Mouse (Mus musculus) lung, postnatal 0 days (tissue): ENCODE data around the gene Cyp4a10. TPM values are rescaled to one million over a fixed set of nuclear protein-coding genes. Genes with fewer than 3 reads are reported as not detected.

Experiments
- ATAC-seq: fragments of 200-750 bp; cut with Nextera tagmentation; 2 replicates; pipeline ENCODE4 v1.8.0; 2017; ENCODE audit warnings: moderate library complexity
- DNase-seq: peaks from one replicate; pipeline ENCODE4 v3.0.0-alpha.2; 2016; ENCODE audit warnings: low spot score
- H3K27ac ChIP-seq: fragments of 300-500 bp; sonication (generic); 2 replicates; pipeline ENCODE4 v1.5.1; 2014; ENCODE audit warnings: antibody characterized with exemption, mild to moderate bottlenecking, low read length, mixed read lengths
- H3K27me3 ChIP-seq: fragments of 300-500 bp; sonication (generic); replicated peaks from 2 replicates; pipeline ENCODE4 v1.6.1; 2014; ENCODE audit warnings: low read length, mixed read lengths; ENCODE audit not compliant: insufficient read depth
- H3K36me3 ChIP-seq: fragments of 300-500 bp; sonication (generic); 2 replicates; pipeline ENCODE4 v1.6.1; 2014; ENCODE audit warnings: low read length, mixed read lengths; ENCODE audit not compliant: insufficient read depth
- H3K4me1 ChIP-seq: fragments of 300-500 bp; sonication (generic); 2 replicates; pipeline ENCODE4 v1.6.1; 2014; ENCODE audit warnings: antibody characterized with exemption, low read depth, low read length, mixed read lengths; ENCODE audit not compliant: insufficient read depth
- H3K4me2 ChIP-seq: fragments of 300-500 bp; sonication (generic); replicated peaks from 2 replicates; pipeline ENCODE4 v1.6.1; 2014; ENCODE audit warnings: low read depth, mild to moderate bottlenecking, low read length, moderate library complexity, mixed read lengths
- H3K4me3 ChIP-seq: fragments of 300-500 bp; sonication (generic); 2 replicates; pipeline ENCODE4 v1.5.1; 2014; ENCODE audit warnings: low read depth, low read length
- H3K9ac ChIP-seq: fragments of 300-500 bp; sonication (generic); replicated peaks from 2 replicates; pipeline ENCODE4 v1.6.1; 2014; ENCODE audit warnings: low read depth, mild to moderate bottlenecking
- H3K9me3 ChIP-seq: fragments of 300-500 bp; sonication (generic); 2 replicates; pipeline ENCODE4 v1.6.1; 2016; ENCODE audit warnings: low read length, mixed read lengths
- CTCF ChIP-seq: IDR thresholded peaks from 2 replicates; pipeline ENCODE4 v1.5.1; 2016; ENCODE audit warnings: antibody characterized with exemption, mild to moderate bottlenecking
- EP300 ChIP-seq: IDR thresholded peaks from 2 replicates; pipeline ENCODE4 v1.6.1; 2016; ENCODE audit warnings: antibody characterized with exemption, mild to moderate bottlenecking, control low read depth
- WGBS: fragments of 180-500 bp; shearing (Covaris S2); extraction: QIAGEN DNeasy Blood & Tissue Kit; methylation state at CpG from one replicate; pipeline ENCODE4 v1.1.7; 2014; 5-methylcytosine and 5-hydroxymethylcytosine counted together
- polyA plus RNA-seq: library from polyadenylated mRNA; unstranded; fragments of >200 nt; fragmentation: Nextera tagmentation; extraction: Ambion mirVana; gene quantifications from 2 replicates; pipeline ENCODE4 v1.2.1, GENCODE M21; 2015

Cyp4a10 gene
- polyA plus RNA-seq, 1 experiment from 2014 or later = 0.07 TPM

DNA sequence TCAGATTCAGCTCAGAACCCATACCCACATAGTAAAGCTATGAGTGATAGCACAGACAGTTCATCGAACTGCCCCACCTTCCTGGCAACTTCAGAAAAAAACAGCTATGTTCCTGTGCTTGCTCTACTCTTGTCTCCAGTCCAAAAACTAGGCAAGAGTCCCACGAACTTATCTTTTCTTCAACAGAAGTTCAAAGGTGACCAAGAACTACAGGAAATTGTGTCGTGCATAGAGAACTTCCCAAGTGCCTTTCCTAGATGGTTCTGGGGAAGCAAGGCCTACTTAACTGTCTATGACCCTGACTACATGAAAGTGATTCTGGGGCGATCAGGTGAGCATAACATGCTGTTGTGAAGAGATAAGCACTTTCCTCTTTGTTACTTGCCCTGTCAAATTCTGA, 1.4 kb downstream of the Cyp4a10 start:
- Histone ChIP-seq H3K27me3 (no peaks in the 10 kb centered on the region), H3K9ac (no peak overlapping the region), H3K4me1 (no peaks in the 10 kb centered on the region), H3K36me3 (no peaks in the 10 kb centered on the region), H3K4me3 (no peak overlapping the region), H3K9me3 (no peaks in the 10 kb centered on the region), H3K27ac (no peak overlapping the region), H3K4me2 (no peak overlapping the region)
- DNase-seq (no peak), ATAC-seq (no peak)
- 56% methylated on average over 4 of the region's 4 CpGs for WGBS
- TF ChIP-seq EP300 (no peak), CTCF (no peak)

DNA sequence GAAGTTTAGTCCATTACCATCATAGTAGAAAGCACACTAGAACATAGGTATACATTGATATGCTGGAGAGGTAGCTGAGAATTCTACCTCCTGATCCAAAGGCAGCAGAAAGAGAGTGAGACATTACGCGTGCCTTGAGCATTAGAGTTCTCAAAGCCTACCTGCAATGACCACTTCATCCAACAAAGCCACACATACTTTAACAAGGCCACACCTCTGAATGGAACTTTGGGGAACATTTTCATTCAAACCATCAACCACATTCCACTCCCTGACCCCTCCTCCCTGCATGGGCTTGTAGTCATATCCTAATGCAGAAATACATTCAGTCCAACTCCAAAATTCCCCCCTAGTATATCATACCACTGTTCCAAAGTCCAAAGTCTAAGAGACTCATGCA, 3.7 kb downstream of the Cyp4a10 start:
- no peak overlapping the region for H3K4me2 ChIP-seq
- H3K36me3 ChIP-seq = no peaks in the 10 kb centered on the region
- WGBS = 74% methylated on average over 2 of the region's 2 CpGs
- H3K4me1 ChIP-seq = no peaks in the 10 kb centered on the region
- ATAC-seq (no peak), DNase-seq (no peak)
- H3K9me3 ChIP-seq = no peaks in the 10 kb centered on the region
- H3K9ac ChIP-seq = no peak overlapping the region
- H3K27me3 ChIP-seq = no peaks in the 10 kb centered on the region
- no peak for TF ChIP-seq CTCF
- H3K4me3 ChIP-seq = no peak overlapping the region
- no peak overlapping the region for H3K27ac ChIP-seq

DNA sequence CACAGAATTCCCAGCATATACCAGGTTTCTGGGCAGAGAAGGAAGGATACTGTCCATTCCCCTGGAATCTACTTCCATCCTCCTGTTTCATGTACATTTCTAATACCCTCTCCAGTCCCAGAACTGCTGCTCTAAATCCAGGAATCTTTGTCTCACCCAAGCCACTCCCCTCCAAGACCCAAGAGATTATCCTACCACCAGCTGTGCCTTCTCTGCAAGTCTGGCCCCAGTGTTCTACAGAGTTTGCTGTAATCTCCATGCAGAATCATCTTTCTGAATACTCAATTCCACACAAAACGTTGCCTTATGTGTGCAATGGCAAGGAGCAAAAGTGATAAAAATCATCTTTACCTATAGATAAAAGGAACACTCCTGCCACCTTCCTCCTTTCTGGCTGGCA, 27.0 kb downstream of the Cyp4a10 start:
- TF ChIP-seq EP300 (no peak), CTCF (no peak)
- no peaks in the 10 kb centered on the region for H3K36me3 ChIP-seq
- DNase-seq (no peak), ATAC-seq (no peak)
- H3K4me3 ChIP-seq = no peak overlapping the region
- no peaks in the 10 kb centered on the region for H3K4me1 ChIP-seq
- H3K9ac ChIP-seq = no peak overlapping the region
- WGBS = 38% methylated on average over 1 of the region's 1 CpGs
- no peaks in the 10 kb centered on the region for H3K9me3 ChIP-seq
- no peak overlapping the region for H3K4me2 ChIP-seq
- no peaks in the 10 kb centered on the region for H3K27me3 ChIP-seq
- no peak overlapping the region for H3K27ac ChIP-seq

DNA sequence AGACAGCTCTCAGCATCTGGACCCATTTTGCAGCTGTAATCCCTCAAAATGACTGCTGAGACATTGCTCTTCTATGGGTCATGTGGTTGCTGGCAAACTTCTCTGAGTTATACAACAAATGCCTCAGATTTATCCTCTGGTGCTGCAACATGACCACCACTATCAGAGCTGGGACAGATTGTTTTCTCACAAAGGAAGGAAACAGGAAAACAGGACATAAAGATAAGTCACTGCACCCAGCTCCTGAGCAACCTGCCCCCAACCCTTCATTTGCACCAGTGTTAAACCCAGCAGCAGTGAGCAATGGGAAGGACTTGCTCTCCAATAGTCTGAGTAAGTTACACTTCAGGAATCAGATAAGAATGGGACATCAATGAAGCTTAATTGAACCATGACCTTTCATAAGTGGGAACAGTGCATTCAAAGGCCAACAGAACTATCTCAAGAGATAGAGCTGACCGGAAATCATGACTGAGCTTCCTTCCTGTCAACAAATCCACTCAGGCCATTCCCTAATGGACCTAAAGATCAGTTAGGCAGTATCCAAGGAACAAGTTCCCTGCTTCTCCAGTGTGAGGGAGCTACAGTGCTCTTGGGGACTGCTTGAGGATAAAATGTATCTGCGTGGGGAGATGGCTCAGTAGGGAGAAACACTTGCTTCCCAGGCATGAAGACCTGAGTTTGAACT, 28.2 kb downstream of the Cyp4a10 start:
- H3K27me3 ChIP-seq = no peaks in the 10 kb centered on the region
- no peaks in the 10 kb centered on the region for H3K9me3 ChIP-seq
- ATAC-seq (peak; percentile 91), DNase-seq (peak; percentile 33)
- WGBS = 41% methylated on average over 2 of the region's 2 CpGs
- H3K9ac ChIP-seq = no peak overlapping the region
- H3K4me1 ChIP-seq = no peaks in the 10 kb centered on the region
- no peaks in the 10 kb centered on the region for H3K36me3 ChIP-seq
- TF ChIP-seq EP300 = peak; percentile 93
- TF ChIP-seq CTCF = no peak
- H3K4me3 ChIP-seq = no peak overlapping the region
- H3K4me2 ChIP-seq = no peak overlapping the region
- H3K27ac ChIP-seq = no peak overlapping the region

DNA sequence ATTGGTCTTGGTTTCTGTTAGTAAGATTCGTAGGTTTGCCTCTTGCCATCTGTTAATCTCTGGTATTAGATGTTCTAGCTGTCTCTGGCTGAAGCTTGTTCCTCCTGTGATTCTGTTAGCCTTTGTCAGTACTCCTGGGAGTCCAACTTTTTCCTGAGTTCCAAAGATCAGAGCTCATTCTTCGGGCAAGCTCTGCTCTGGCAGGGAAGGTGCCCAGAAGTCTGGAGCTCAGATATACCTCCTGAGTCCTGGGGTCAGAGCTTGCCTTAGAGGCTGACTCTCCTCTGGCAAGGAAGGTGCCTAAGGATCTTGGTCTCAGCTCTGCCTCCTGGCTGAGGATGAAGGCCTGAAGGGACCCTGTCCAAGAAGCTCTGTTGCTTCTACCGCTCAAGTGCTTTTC, 34.7 kb downstream of the Cyp4a10 start:
- WGBS = 90% methylated on average over 3 of the region's 3 CpGs
- ATAC-seq = no peak
- Histone ChIP-seq H3K4me3 (no peak overlapping the region), H3K4me1 (no peaks in the 10 kb centered on the region), H3K4me2 (no peak overlapping the region), H3K9ac (no peak overlapping the region), H3K36me3 (no peaks in the 10 kb centered on the region), H3K27me3 (no peaks in the 10 kb centered on the region), H3K9me3 (no peaks in the 10 kb centered on the region), H3K27ac (no peak overlapping the region)
- TF ChIP-seq CTCF (no peak), EP300 (no peak)
- DNase-seq = no peak

DNA sequence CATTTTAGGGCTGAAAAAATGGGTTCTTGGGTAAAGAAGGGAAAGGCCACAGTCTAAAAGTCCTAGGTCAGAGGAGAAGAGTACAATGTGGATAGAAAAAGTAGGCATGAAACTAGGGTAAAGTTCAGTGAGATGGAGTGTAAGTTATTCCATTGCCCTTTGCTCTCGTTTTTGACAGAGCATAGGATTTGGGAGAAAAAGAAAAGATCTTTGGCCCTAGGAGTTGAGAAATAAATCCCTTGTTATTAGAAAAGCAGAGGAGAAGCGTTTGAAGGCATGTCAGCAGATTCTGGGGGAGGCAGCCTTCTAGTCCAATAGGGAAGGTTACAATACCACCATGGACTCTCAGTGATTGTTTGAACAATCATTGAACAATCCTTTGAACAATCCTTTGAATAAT, 37.4 kb downstream of the Cyp4a10 start:
- Histone ChIP-seq H3K27me3 (no peaks in the 10 kb centered on the region), H3K4me1 (no peaks in the 10 kb centered on the region), H3K9me3 (no peaks in the 10 kb centered on the region), H3K4me2 (no peak overlapping the region), H3K4me3 (no peak overlapping the region), H3K9ac (no peak overlapping the region), H3K27ac (no peak overlapping the region), H3K36me3 (no peaks in the 10 kb centered on the region)
- no peak for TF ChIP-seq CTCF
- no peak for TF ChIP-seq EP300
- ATAC-seq (no peak), DNase-seq (no peak)
- 67% methylated on average over 2 of the region's 2 CpGs for WGBS
